Mouse (Mus musculus) limb, embryonic 14.5 days (tissue): ENCODE data around the gene Klhl7. TPM values are rescaled to one million over a fixed set of nuclear protein-coding genes. Genes with fewer than 3 reads are reported as not detected.

Source experiments
- ATAC-seq: fragments of 200-750 bp; cut with Nextera tagmentation; 2 replicates; pipeline ENCODE4 v1.8.0; 2017; ENCODE audit warnings: low read depth, moderate number of reproducible peaks, moderate TSS enrichment; ENCODE audit not compliant: low FRiP score
- DNase-seq: peaks from one replicate; pipeline ENCODE4 v3.0.0-alpha.2; 2015; ENCODE audit warnings: low spot score
- H3K27ac ChIP-seq: fragments of 300-500 bp; sonication (generic); replicated peaks from 2 replicates; pipeline ENCODE4 v1.5.1; 2014; ENCODE audit warnings: low read depth, mild to moderate bottlenecking, low read length, moderate library complexity, mixed read lengths
- H3K27me3 ChIP-seq: fragments of 300-500 bp; sonication (generic); 2 replicates; pipeline ENCODE4 v1.6.1; 2014; ENCODE audit warnings: low read length, mixed read lengths; ENCODE audit not compliant: control insufficient read depth, insufficient read depth
- H3K36me3 ChIP-seq: fragments of 300-500 bp; sonication (generic); 2 replicates; pipeline ENCODE4 v1.6.1; 2014; ENCODE audit warnings: mild to moderate bottlenecking, low read length, moderate library complexity, mixed read lengths; ENCODE audit not compliant: control insufficient read depth, insufficient read depth
- H3K4me1 ChIP-seq: fragments of 300-500 bp; sonication (generic); 2 replicates; pipeline ENCODE4 v1.6.1; 2014; ENCODE audit warnings: antibody characterized with exemption, low read length, mixed read lengths; ENCODE audit not compliant: control insufficient read depth, insufficient read depth
- H3K4me2 ChIP-seq: fragments of 300-500 bp; sonication (generic); replicated peaks from 2 replicates; pipeline ENCODE4 v1.6.1; 2014; ENCODE audit warnings: low read depth, mild to moderate bottlenecking, low read length, moderate library complexity; ENCODE audit not compliant: severe bottlenecking
- H3K4me3 ChIP-seq: fragments of 300-500 bp; sonication (generic); replicated peaks from 2 replicates; pipeline ENCODE4 v1.5.1; 2014; ENCODE audit warnings: low read length
- H3K9ac ChIP-seq: fragments of 300-500 bp; sonication (generic); 2 replicates; pipeline ENCODE4 v1.6.1; 2014; ENCODE audit warnings: mild to moderate bottlenecking, low read depth, low read length, moderate library complexity; ENCODE audit not compliant: severe bottlenecking
- H3K9me3 ChIP-seq: fragments of 300-500 bp; sonication (generic); 2 replicates; pipeline ENCODE4 v1.6.1; 2016; ENCODE audit warnings: low read length; ENCODE audit not compliant: control insufficient read depth
- POLR2A ChIP-seq: fragments of 200-500 bp; IDR thresholded peaks from 2 replicates; pipeline ENCODE4 v1.8.0; 2012; ENCODE audit warnings: inconsistent platforms, mild to moderate bottlenecking, moderate library complexity, borderline replicate concordance; ENCODE audit not compliant: insufficient read depth, insufficient read length; ENCODE audit errors: extremely low read depth
- WGBS: fragments of 180-500 bp; shearing (Covaris S2); extraction: QIAGEN DNeasy Blood & Tissue Kit; methylation state at CpG from one replicate; pipeline ENCODE4 v1.1.7; 2014; 5-methylcytosine and 5-hydroxymethylcytosine counted together
- polyA plus RNA-seq, 2 experiments: library from polyadenylated mRNA; depleted of rRNA in 1 of 2; stranded (reverse) in 1 of 2; unstranded in 1 of 2; fragments of >200 nt; fragmentation: Nextera tagmentation in 1 of 2; extraction: Ambion mirVana in 1 of 2; gene quantifications; 2 replicates each; pipeline versions ENCODE4 v1.2.1 to v1.2.3; 2012 to 2014

Gene Klhl7
- polyA plus RNA-seq, 2 experiments: 33.7 to 51.7 TPM

DNA sequence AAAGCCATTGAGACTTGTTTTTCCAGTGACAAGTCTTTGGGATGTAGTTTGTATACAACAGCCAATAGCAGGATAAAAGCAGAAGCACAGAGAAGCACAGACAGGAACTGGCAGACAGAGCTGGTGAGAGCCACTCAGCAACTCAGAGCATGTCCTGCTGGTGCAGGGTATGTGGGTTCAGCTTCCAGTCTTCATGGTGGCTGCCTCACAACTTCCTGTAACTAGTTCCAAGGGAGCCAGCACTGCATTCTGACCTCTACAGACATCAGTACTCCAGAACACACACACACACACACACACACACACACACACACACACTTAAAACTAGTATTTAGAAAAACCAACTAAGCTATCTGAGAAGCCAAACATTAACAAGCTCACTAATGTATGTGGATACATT lies 71.7 kb downstream of the Klhl7 start:
- H3K4me3 ChIP-seq: no peak overlapping the region
- no peak for DNase-seq
- H3K36me3 ChIP-seq: peaks cover 36% of the 10 kb centered on the region
- no peaks in the 10 kb centered on the region for H3K4me1 ChIP-seq
- H3K27me3 ChIP-seq: no peaks in the 10 kb centered on the region
- H3K9ac ChIP-seq: no peak overlapping the region
- no peak for ATAC-seq
- H3K27ac ChIP-seq: no peak overlapping the region
- no peak overlapping the region for H3K4me2 ChIP-seq
- no peaks in the 10 kb centered on the region for H3K9me3 ChIP-seq
- no peak for TF ChIP-seq POLR2A

DNA sequence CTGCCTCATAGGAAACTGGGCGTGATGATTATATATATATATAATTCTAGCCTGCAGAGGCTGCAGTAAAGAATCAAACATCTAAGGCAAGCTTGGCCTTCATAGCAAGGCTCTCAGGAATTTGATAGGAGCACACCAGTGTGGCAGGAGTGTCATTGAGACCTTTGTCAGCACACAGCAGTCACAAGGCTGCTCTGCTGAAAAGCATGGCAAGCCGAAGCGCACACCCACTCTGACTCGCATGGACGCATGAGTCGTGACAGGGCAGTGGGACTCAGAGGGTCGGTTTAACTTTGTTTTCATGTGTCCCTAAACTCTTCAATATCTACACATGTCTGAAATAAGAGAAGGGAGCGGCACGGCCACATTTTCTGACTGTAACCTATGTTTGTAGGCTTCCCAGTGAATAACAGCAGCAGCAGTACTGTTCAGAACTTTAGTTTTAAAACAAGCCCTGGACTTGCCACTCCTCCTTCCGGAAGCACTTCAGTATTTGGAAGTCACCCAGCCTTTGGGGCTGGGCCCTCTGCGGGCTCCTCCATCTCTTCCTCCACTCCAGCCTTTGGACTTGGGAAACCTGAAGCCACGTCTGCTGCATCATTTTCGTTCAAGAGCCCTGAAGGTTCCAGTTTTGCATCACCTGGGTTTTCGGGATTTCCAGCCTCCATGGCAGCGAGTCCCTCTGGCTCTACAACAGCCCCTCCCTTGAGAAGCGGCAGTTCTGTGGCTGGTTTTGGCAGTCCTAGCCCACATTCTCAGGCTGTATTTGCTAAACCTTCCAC lies 81.3 kb downstream of the Klhl7 start:
- peaks cover 44% of the 10 kb centered on the region for H3K36me3 ChIP-seq
- DNase-seq: no peak

GRCm38 (mm10) chr5:24182296-24182734 lies 81.9 kb downstream of the Klhl7 start:
- Histone ChIP-seq H3K36me3 (peaks cover 41% of the 10 kb centered on the region), H3K9me3 (no peaks in the 10 kb centered on the region), H3K4me1 (no peaks in the 10 kb centered on the region), H3K9ac (no peak overlapping the region), H3K27me3 (no peaks in the 10 kb centered on the region), H3K27ac (no peak overlapping the region), H3K4me3 (no peak overlapping the region), H3K4me2 (no peak overlapping the region)
- DNase-seq (no peak), ATAC-seq (no peak)
- 95% methylated on average over 8 of the region's 9 CpGs for WGBS
- TF ChIP-seq POLR2A: no peak

More for the DNA sequence above, 81.3 kb downstream of the Klhl7 start:
- H3K4me3 ChIP-seq: no peak overlapping the region
- H3K4me1 ChIP-seq: no peaks in the 10 kb centered on the region
- H3K9ac ChIP-seq: no peak overlapping the region
- WGBS: 89% methylated on average over 16 of the region's 16 CpGs
- H3K27ac ChIP-seq: no peak overlapping the region
- no peaks in the 10 kb centered on the region for H3K9me3 ChIP-seq
- no peak overlapping the region for H3K4me2 ChIP-seq
- H3K27me3 ChIP-seq: no peaks in the 10 kb centered on the region
- no peak for TF ChIP-seq POLR2A
- ATAC-seq: no peak

DNA sequence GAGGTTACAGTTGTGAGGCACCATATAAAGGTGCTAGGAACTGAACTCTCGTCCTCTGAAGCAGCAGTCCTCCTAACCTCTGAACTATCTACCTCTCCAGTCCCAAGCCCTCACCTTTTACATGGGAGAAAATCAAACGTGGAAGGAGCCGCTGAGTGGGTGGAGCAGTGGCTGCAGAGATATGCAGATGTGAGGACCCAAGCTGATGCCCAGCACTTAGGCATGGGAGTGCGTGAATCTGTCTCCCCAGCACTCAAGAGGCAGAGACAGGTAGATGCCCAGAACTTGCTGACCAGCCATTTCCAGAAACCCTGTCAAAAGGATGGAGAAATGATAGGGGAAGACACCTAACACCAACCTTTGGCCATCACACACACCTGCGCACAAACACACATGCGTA lies 82.7 kb downstream of the Klhl7 start:
- no peak for TF ChIP-seq POLR2A
- Histone ChIP-seq H3K36me3 (peaks cover 36% of the 10 kb centered on the region), H3K9me3 (no peaks in the 10 kb centered on the region), H3K4me2 (no peak overlapping the region), H3K4me3 (no peak overlapping the region), H3K27ac (no peak overlapping the region), H3K27me3 (no peaks in the 10 kb centered on the region), H3K9ac (no peak overlapping the region), H3K4me1 (no peaks in the 10 kb centered on the region)
- 91% methylated on average over 6 of the region's 6 CpGs for WGBS
- DNase-seq (no peak), ATAC-seq (no peak)

GRCm38 (mm10) chr5:24184011-24184410 lies 83.6 kb downstream of the Klhl7 start:
- Histone ChIP-seq H3K9ac (no peak overlapping the region), H3K27me3 (no peaks in the 10 kb centered on the region), H3K27ac (no peak overlapping the region), H3K4me3 (no peak overlapping the region), H3K36me3 (peaks cover 36% of the 10 kb centered on the region), H3K4me2 (no peak overlapping the region), H3K4me1 (no peaks in the 10 kb centered on the region), H3K9me3 (no peaks in the 10 kb centered on the region)
- 98% methylated on average over 5 of the region's 5 CpGs for WGBS
- no peak for ATAC-seq
- no peak for DNase-seq
- no peak for TF ChIP-seq POLR2A
